Mouse (Mus musculus): ENCODE results near the gene Cbfa2t2.
A peak's percentile ranks its signal among the peaks of the same experiment; 100 is the strongest.

Cbfa2t2 gene

DNA sequence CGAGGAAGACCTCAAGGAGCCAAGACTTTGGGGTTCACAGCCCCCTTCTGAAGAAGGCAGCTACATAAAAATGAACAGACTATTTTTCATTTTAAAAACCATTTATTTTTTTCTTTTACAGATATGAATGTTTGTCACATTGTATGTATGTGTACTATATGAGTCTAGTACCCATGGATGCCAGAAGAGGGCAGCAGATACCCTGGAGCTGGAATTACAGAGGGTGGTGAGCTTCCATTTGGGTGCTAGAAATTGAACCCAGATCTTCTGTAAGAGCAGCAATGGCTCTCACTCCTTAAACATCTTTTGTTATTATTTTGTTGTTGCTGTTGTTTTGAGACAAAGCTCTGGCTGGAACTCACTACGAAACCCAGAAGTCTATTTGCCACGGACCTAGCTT is 10.8 kb upstream of the Cbfa2t2 start:
- no peak for DNase-seq (ENCODE audit: low spot score in 2 of 2)

DNA sequence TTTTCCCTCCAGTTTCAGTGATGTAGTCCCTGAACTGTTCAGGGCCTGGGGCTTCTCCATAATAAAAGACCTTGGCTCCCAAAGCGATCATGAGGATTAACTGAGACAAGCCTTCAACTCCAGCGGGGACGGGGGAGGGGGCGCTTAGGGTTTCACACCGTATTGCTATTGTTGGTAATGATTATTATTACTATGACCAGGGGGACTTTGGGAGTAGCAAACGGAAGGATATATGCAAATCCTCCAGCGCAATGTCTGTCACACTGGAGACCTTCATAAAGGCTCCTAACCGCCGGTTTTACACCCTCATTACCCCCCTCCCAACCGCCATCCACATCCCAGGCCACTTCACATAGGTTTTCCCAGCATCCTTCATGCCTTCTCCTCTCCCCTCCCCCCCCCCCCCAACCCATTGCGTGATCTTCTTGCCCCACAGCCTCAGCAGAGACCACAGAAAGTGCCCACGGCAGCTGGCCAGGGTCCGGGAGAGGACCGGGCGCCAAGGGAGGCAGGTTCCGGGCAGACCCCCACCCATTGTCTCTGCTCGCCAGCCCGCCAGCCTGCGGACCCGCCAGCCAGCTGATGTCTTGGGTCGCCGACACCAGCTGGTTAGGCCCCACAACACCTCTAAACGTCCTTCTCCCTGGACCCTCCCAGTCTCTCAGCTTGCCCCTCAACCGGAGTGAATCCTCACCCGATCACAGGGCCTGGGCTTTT is 9.9 kb upstream of the Cbfa2t2 start:
- no peak for DNase-seq (ENCODE audit: low spot score in 2 of 2)

DNA sequence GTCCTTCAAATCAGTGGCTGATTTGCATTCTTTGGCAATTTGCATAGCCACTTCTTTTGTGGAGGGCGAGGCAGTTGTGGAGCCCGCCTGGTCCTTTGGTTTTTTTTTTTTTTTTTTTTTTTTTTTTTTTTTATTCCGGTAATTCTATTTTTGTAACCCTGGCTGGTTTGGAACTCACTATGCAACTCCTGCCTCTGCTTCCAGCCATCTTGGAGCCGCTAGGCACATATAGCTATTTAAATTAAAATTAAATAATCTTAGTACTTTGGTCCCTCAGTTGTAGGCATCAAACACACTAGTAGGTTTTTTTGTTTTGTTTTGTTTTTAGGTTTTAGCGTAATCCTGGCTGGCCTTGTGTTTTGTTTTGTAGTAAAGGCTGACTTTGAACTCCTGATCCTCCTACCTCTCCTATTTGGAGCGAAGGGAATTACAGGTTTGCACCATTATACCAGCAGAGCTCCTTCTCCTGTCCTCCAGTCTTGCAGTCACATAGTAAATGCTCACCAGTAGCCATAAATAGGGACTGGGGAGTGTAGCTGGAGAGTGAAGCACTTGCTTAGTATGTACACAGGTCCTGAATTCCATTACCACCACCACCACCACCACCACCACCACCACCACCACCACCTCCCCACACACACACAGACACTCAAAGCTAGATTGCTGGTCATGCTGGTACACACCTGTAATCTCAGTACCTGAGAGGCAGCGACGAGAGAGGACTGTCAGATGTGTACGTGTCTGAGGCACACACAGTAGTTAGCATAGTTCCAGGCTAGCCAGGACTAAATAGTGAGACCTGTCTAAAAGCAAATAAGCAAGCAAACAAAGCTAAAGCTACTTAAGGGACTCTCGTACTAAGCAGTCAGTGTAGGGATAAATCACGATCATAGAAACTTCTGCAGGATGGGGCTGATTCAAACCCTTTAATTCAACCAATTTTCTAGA is 9.1 kb upstream of the Cbfa2t2 start:
- DNase-seq (ENCODE audit: low spot score in 2 of 2): no peak

DNA sequence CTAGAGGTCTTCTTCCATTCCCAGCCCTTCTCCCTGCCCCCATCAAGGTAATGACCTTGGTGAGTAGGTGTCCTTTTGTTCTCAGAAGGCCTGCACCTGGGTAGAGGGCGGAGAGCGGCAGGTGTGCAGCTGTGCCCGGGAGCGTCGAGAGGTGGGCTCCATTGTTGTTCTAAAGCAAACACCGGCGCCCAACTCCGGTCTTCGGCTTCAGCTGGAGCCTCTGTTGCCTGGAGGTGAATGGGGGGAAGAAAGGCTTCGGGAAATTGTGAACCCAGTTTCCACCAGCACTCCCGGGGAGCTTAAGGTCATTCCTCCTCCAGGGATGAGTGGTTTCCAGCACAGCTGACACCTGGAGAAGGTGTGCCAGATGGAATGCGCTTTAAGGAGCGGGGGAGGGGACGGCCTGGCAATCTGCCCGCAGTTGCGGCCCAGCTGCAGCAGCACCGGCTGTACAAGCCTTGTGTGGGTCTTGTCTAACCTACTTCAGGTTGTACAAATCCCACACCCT is 8.4 kb upstream of the Cbfa2t2 start:
- no peak for DNase-seq (ENCODE audit: low spot score in 2 of 2)

DNA sequence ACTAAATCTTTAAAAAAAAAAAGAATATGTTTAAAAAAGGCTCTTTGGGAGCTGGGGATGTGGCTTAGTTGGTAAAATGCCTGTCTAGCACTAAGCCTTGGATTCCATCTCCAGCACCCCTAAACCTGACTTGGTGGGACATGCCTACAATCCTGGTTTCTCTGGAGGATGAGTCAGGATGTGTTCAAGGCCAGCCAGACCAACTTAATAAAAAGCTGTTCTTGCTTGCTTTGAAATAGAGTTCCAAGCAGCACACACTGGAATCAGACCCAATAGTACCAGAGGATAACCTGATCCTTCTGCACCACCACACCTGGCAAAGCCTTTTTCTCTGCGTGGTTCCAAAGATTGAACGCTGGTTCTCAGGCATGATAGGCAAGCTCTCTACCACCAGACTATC is 5.7 kb upstream of the Cbfa2t2 start:
- no peak for DNase-seq (ENCODE audit: low spot score in 2 of 2)

DNA sequence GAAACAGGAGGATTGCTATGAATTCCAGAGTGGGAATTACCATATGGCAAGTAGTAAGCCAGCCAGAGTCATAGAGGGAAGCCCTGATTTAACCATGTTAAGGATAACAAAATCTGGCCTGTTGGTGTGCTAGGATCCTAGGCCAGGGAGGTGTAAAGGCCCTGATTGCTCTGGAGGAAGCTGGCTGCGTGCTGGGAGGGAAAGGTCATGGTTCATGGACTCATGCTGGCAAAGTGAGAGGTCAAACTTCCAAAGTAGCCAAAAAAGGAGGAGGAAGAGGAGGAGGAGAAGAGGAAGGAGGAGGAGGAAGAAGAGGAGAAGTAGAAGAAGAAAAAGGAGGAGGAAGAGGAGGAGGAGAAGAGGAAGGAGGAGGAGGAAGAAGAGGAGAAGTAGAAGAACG is 3.6 kb upstream of the Cbfa2t2 start:
- no peak for DNase-seq (ENCODE audit: low spot score in 2 of 2)

DNA sequence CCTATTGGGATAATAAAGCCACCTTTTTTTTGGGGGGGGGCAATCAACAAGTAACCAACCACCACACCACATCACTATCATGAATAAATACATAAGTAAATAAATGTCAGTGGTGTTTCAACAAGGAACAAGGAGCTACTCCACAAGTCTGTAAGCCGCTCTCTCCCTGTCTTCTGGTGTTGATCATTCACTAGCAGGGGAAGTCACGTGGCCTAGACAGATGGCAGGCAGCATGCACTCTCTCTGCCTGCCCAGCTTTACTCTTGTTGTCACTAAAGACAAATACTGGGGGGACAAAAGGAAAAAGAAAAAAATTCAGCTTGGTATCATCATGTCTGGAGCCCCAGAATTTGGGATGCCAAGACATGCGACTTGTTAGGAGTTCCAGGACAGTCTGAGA is 2.9 kb upstream of the Cbfa2t2 start:
- no peak for DNase-seq (ENCODE audit: low spot score in 2 of 2)

DNA sequence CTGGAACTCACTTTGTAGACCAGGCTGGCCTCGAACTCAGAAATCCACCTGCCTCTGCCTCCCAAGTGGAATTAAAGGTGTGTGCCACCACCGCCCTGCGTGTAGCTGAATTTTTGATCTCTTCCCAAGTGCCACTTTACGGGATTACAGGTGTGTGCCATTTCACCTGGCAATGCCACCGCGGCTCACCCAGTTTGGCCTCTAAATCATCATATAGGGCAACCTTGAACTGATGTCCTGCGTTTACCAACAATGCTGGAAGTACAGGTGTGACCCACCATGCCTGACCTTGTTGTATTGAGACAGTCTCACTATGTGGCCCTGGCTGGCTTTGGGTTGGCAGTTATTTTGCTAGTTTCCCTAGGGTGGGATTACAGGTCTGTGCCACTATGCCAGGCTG is 1.6 kb upstream of the Cbfa2t2 start:
- DNase-seq (ENCODE audit: low spot score in 2 of 2): no peak

DNA sequence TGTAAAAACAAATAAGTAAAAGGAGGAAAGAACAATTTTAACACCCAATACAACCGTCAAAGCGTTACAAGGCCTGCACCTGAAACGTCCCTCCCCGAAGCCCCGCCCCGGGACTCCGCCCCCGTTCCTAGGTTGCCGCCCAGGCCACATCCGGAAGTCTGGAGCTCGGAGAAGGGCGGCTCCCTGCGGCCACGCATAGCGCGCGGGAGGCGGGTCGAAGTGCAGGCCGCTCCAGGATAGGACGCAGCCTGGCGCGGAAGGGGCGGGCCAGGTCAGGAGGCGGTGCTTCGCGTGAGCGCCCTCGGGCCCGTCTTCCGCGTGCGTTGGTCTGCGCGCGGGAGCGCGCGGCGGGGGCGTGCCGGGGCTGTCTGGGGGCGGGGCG is 214 bp upstream of the Cbfa2t2 start:
- peak; percentile 97 to 99 for DNase-seq (ENCODE audit: low spot score in 2 of 2)

DNA sequence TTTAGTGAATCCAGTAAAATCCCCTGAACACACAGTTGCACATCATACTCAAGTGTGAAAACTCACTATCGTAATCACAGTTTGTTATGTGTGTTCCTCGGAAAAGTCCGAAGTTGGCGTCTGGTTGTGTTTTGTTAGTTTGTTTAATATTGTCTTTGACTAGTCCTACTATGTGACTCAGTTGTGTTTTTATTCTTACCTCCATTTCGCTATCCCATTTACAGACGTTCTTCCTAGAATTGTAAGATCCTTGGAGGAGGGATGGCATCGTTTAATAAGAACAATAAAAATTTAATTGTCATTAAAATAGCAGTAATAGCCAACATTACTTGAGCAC is 878 bp downstream of the Cbfa2t2 start:
- DNase-seq (ENCODE audit: low spot score in 2 of 2): no peak

DNA sequence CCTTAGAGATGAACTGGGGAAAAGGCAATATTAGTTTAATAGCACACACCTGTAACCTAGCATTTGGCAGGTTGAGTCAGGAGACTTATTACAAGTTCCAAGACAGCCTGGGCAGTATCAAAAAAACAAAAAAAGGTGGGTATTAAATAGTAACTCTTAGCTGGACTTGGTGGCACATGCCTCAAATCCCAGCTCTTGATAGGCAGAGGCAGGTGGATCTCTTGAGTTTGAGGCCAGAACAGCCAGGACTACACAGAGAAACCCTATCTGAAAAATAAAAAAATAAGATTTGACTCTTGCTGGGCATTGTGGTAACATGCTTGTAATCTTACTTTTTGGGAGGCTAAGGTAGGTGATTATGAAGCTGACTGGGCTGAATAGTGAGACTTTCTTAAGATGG is 4.2 kb downstream of the Cbfa2t2 start:
- no peak for DNase-seq (ENCODE audit: low spot score in 2 of 2)

DNA sequence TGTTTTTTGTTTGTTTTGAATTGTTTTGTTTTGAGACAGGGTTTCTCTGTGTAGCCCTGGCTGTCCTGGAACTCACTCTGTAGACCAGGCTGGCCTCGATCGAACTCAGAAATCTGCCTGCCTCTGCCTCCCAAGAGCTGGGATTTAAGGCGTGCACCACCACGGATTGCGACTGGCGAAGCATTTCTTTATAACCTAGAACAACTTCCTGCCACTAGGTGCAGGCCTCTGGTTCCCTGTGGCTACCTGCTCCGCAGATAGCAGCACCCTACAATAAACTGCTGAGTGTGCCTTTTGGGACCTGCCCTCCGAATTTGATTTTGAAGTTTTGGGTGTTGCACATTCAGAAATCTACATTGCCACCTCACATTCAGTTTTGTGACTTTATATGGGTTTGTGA is 11.5 kb downstream of the Cbfa2t2 start:
- DNase-seq (ENCODE audit: low spot score in 2 of 2): no peak

DNA sequence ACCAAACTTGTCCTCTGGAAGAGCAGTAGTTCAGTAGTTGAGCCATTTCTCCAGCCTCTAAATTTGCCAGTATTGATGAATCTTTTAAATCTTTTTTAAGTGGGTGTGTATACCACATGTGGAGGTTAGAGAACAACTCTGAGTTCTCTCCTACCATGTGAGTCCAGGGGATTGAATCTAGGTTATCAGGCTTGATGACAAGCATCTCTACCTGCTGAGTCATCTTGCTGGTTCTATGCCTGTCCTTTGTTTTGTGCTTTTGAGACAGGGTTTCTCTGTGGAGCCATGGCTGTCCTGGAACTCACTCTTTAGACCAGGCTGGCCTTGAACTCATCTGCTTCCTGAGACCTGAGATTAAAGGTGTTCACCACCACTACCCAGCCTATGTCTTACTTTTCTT is 12.4 kb downstream of the Cbfa2t2 start:
- no peak for DNase-seq (ENCODE audit: low spot score in 2 of 2)

DNA sequence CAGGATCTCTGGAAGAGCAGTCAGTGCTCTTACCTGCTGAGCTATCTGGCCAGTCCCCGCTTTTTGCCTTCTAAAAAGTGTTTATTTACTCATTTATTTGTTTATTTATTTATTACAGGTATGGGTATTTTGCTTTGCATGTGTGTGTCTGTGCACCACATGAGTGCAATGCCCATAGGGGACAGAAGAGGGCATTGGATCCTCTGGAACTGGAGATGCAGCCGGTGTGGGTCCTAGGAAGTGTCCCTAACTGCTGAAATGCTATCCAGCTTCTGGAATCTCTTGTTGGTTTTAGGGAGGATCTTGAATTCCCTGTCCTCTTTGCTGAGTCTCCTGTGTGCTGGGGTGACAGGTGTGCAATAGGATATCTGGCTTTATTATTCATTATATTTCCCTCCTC is 16.7 kb downstream of the Cbfa2t2 start:
- no peak for DNase-seq (ENCODE audit: low spot score in 2 of 2)

DNA sequence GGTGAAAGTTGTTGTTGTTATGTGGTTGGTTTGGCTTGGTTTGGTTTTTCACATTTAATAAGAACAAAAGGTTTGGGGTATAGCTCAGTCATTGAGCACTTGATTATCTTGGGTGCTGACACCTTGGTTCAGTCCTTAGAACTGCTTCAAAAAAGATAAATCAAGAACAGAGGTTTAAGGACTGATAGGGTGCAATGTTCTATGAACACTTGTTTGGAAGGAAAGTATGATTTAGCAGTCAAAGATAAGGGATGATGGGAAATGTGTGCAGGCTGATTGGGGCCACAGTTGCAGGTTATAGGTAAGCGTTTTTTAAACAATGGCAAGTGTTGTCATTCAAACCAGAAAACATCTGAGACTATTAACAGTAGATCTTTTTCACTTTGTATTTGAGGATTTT is 17.8 kb downstream of the Cbfa2t2 start:
- DNase-seq (ENCODE audit: low spot score in 2 of 2): no peak

DNA sequence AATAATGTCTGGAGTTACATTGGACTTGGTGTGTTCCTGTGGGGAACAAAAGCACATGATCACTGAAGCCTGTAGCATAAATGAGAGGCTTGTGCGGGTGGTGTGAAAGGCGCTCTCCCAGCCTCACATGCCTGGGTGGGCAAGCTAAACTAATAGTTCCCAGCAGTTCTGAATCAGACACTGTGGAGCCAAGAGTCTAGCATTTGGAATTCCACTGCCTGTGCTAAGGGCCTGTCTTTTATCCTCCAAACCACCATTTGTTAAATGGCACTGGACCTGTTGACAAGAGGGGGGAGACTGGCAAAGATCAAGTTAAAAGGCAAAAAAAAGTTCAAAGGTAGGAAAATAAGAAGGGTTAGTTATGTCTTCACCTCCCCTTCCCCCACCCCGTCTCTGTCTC is 18.3 kb downstream of the Cbfa2t2 start:
- DNase-seq (ENCODE audit: low spot score in 2 of 2): no peak

DNA sequence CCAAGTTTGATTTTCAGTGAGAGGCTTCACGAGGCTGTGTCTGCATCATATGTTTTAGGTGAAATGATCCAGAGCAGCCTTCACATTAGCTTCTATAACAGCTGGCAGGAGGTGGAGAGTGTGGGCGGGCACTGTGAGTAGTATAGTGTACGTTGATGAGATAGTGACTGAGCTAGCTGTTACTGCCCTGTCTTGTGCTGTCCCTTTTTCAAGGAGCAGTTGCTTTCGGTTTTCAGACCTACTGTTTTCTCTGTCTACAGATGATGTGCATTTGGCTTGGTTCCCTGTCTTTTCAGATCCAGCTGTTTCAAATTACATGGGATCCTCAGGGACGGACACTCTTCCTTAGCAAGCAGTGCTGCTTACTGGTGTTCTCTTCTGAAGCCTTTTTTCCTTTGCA is 19.5 kb downstream of the Cbfa2t2 start:
- DNase-seq (ENCODE audit: low spot score in 2 of 2): no peak

DNA sequence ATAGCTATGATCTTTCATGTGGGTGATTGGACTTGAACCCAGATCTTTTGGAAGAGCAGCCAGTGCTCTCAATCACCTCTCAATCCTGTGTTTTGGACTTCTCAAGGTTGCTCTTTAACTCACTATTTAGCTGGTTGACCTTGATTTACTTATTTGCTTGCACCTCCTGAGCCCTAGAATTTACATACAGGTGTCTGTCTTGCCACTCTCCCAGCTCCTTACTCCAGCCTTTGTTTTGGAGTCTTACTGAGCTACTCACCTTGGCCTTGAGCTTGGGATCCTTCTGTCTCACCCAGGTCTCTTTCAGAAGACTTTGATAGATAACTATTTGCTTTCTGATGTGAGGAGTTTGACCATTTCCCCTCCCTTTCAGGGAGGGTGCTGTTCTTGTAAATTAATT is 20.3 kb downstream of the Cbfa2t2 start:
- DNase-seq (ENCODE audit: low spot score in 2 of 2): no peak

DNA sequence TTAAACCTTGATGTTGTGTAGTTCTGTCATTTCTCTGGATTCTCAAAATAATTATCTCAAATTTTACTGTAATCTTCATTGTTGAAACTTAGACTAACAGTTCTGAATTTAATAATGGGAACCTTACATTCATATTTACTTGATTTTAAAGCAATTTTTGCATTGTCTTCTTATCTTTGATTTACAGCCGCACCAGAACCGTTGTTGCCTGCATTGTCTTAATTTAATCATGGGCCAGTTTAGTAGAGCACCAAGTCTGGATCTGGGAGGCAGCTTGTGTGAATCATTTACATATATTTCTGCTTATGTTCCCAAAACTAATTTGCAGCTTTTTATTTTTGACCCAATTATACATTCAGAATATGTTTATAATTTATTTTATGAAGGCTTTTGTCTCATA is 23.0 kb downstream of the Cbfa2t2 start:
- DNase-seq (ENCODE audit: low spot score in 2 of 2): no peak

DNA sequence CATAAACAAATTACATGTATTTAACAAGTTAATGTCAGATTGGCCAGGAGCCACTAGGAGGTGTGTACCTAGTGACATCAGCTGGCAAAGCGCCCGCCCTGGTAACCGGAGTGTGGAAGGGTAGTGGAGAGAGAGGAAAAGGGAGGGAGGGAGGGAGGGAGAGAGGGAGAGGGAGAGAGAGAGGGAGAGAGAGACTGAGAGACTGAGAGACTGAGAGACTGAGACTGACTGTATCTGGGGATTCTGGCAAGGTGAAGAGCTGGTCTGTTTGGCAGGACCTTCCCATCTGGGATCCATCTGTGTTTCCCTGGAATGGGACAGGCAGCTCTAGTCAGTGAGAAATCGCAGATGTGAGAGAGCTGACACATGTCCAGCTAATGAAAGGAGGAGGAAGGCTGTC is 23.6 kb downstream of the Cbfa2t2 start:
- DNase-seq (ENCODE audit: low spot score in 2 of 2): no peak

DNA sequence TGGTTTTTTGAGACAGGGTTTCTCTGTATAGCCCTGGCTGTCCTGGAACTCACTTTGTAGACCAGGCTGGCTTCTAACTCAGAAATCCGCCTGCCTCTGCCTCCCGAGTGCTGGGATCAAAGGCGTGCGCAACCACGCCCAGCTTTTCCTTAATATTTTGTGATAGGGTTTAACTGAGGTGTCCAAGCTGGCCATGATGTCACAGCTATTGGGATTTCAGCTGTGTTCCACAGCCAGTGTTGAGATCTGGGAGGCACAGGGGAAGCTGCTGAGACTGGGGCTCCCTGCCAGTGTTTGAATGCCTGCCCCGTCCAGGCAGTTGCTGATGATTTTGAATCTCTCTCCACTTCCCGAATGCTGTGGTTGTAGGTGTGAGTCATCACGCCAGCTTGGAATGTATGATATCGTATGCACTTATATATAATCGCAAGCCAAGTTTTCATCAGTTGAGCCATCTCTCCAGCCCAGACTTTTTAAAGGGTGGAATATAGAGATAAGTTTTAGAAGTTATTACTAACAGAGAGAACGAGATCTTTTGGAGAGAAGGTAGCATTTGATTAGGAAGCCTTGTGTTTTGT is 27.4 kb downstream of the Cbfa2t2 start:
- DNase-seq (ENCODE audit: low spot score in 2 of 2): no peak

DNA sequence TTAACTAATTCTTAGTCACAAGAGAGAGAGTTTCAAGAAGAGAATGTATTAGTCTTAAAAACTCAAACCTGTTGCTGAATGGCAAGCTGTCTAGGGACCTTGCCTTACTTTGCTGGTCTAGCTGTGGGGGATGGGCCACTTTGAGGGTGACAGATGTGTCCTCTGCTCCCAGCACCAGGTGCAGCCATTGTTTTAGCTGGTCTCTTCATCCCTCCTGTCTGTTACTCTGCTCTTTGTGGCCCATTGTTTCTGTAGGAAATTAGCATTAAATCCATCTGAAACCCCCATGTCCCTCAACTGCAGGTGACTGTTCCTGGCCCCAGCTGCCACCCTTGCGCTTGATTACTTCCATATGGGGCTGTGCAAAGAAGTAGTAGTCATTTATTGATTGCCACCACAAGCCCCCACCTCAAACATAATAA is 29.6 kb downstream of the Cbfa2t2 start:
- no peak for DNase-seq (ENCODE audit: low spot score in 2 of 2)

DNA sequence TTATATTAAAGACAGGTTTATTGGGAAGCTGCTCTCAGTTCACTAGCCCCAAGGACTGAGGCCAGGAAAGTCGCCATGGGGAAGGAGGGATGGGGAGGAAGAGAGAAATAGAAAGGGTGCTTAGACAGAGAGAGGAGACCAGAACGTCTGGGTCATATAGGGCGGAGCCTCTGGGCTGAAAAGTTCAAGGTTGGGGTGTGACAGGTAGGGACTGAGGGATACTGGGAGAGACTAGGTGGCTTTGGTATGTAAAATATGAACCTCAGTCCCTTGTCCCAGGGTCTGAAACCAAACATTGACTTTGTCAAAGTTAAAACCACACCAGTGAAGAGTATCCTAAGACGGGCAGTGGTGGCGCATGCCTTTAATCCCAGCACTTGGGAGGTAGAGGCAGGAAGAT is 30.9 kb downstream of the Cbfa2t2 start:
- no peak for DNase-seq (ENCODE audit: low spot score in 2 of 2)
